18 mouse cellular contexts compared by ENCODE assay signal in genomic region chr2:70553826-70554225, GRCm38 (mm10). TPM values are rescaled to one million over a fixed set of nuclear protein-coding genes. Genes with fewer than 3 reads are reported as not detected.
DNase-seq lines count a peak whose midpoint lies in the region; ATAC-seq and TF ChIP-seq lines count a peak whose summit lies in the region.
"Had no signal": no experiment of that assay in that cellular context is flagged by ENCODE, and none has a peak within 500 bp of the region (broad histone marks: within the 10 kb centered on the region; RNA-seq: fewer than 3 reads in every experiment).

No protein-coding gene starts in this region.

- WGBS in liver, adult 2 months, result 76% methylated on average over 3 of the region's 3 CpGs
- 71% methylated on average over 3 of the region's 3 CpGs for WGBS in liver, embryonic 11.5 days

- no peak overlapping the region for H3K4me3 ChIP-seq in liver, adult 2 months (ENCODE audit: insufficient read depth, low read depth, low read length)
- no peak overlapping the region for H3K4me3 ChIP-seq in liver, embryonic 11.5 days (ENCODE audit: low read depth, low read length)
- H3K4me3 ChIP-seq: forebrain, embryonic 12.5 days; hindbrain, embryonic 10.5 days; limb, embryonic 15.5 days; lung, embryonic 15.5 days; midbrain, embryonic 13.5 days; neural tube, embryonic 13.5 days had no signal

- H3K4me2 ChIP-seq in liver, embryonic 11.5 days, result no peak overlapping the region
- H3K4me2 ChIP-seq: forebrain, embryonic 12.5 days; limb, embryonic 15.5 days; lung, embryonic 15.5 days; midbrain, embryonic 13.5 days; neural tube, embryonic 13.5 days had no signal

- DNase-seq in CD4-positive, CD25-positive, alpha-beta regulatory T cell, adult 2 months (ENCODE audit: low read depth, low spot score), result peak; percentile 25
- DNase-seq in liver, adult 2 months (ENCODE audit: extremely low read depth, low read depth, low spot score), result no peak
- DNase-seq in liver, embryonic 11.5 days (ENCODE audit: low spot score), result no peak
- peak; percentile 63 to 71 for DNase-seq in B cell, adult 2 months
- DNase-seq in R1 (ENCODE audit: low read depth, low spot score), result peak; percentile 54
- no peak for DNase-seq in adrenal gland, postnatal 10 days
- no peak for DNase-seq in right cerebral cortex, adult 18-20 months
- DNase-seq: cerebellum, adult 9-10 months; gastrocnemius, postnatal 14 days had no signal

- H3K27me3 ChIP-seq in liver, adult 2 months (ENCODE audit: control insufficient read depth, insufficient read depth, low read length), result no peaks in the 10 kb centered on the region
- peaks cover 5% of the 10 kb centered on the region for H3K27me3 ChIP-seq in liver, embryonic 11.5 days (replicated peaks; ENCODE audit: control insufficient read depth, insufficient read depth, low read length)

- no peak for TF ChIP-seq POLR2A in liver, adult 2 months (IDR thresholded peaks at IDR 0.05; ENCODE audit: extremely low read depth, insufficient read depth, low read length)

- no peaks in the 10 kb centered on the region for H3K36me3 ChIP-seq in liver, adult 2 months (ENCODE audit: control insufficient read depth, insufficient read depth, low read length)
- no peaks in the 10 kb centered on the region for H3K36me3 ChIP-seq in liver, embryonic 11.5 days (ENCODE audit: control insufficient read depth, insufficient read depth, low read length)
- H3K36me3 ChIP-seq: forebrain, embryonic 12.5 days; hindbrain, embryonic 10.5 days; limb, embryonic 15.5 days; lung, embryonic 15.5 days; midbrain, embryonic 13.5 days; neural tube, embryonic 13.5 days had no signal

- 0 out of 2 replicates have a peak, but pooled peaks have one; percentile 2 for TF ChIP-seq CTCF in liver, adult 2 months (IDR thresholded peaks at IDR 0.05; ENCODE audit: low read depth, low read length)

- no peak for ATAC-seq in CD4-positive, CD25-positive, alpha-beta regulatory T cell, adult 4 months
- ATAC-seq in liver, embryonic 11.5 days (replicated peaks; ENCODE audit: low FRiP score), result no peak
- ATAC-seq: midbrain, embryonic 13.5 days had no signal

- H3K27ac ChIP-seq in liver, adult 2 months (replicated peaks; ENCODE audit: insufficient read depth, low read depth, low read length), result no peak overlapping the region
- no peak overlapping the region for H3K27ac ChIP-seq in liver, embryonic 11.5 days (ENCODE audit: low read depth, low read length)
- H3K27ac ChIP-seq: forebrain, embryonic 12.5 days; hindbrain, embryonic 10.5 days; limb, embryonic 15.5 days; lung, embryonic 15.5 days; midbrain, embryonic 13.5 days; neural tube, embryonic 13.5 days had no signal

- no peaks in the 10 kb centered on the region for H3K9me3 ChIP-seq in liver, embryonic 11.5 days (ENCODE audit: control insufficient read depth, low read length)
- H3K9me3 ChIP-seq: forebrain, embryonic 12.5 days; hindbrain, embryonic 10.5 days; limb, embryonic 15.5 days; lung, embryonic 15.5 days; midbrain, embryonic 13.5 days; neural tube, embryonic 13.5 days had no signal

- no peaks in the 10 kb centered on the region for H3K79me2 ChIP-seq in liver, adult 2 months (ENCODE audit: control insufficient read depth, insufficient read depth, low read length)

- H3K4me1 ChIP-seq in liver, adult 2 months (ENCODE audit: control insufficient read depth, insufficient read depth, low read length), result no peaks in the 10 kb centered on the region
- no peaks in the 10 kb centered on the region for H3K4me1 ChIP-seq in liver, embryonic 11.5 days (replicated peaks; ENCODE audit: control insufficient read depth, insufficient read depth, low read length)
- H3K4me1 ChIP-seq: hindbrain, embryonic 10.5 days; limb, embryonic 15.5 days; lung, embryonic 15.5 days; neural tube, embryonic 13.5 days had no signal

- no peak overlapping the region for H3K9ac ChIP-seq in liver, adult 2 months (ENCODE audit: low read depth, low read length)
- H3K9ac ChIP-seq in liver, embryonic 11.5 days (ENCODE audit: low read depth, low read length), result no peak overlapping the region
- H3K9ac ChIP-seq: forebrain, embryonic 12.5 days; limb, embryonic 15.5 days; lung, embryonic 15.5 days; midbrain, embryonic 13.5 days; neural tube, embryonic 13.5 days had no signal

RNA-seq across cellular contexts. Expression of gene Gad1, which starts 1.0 kb away (rescaled TPM):
- under 1 TPM in 1 of 2 experiments, not detected in 1; 0.33 TPM for polyA plus RNA-seq in CD4-positive, CD25-positive, alpha-beta regulatory T cell, adult 4 months (2017; shearing (Covaris generic))
- total RNA-seq in liver, adult 2 months (2014; rRNA removed), result 0.20 TPM in 1 of 2 replicates, not detected in the other
- not detected in 2 replicates for polyA plus RNA-seq in liver, adult 2 months (2012; rRNA removed)
- polyA plus RNA-seq in liver, embryonic 11.5 days (2014; fragmentation: Nextera tagmentation; extraction: Ambion mirVana), result 0.19 and 0.43 TPM in 2 replicates
- total RNA-seq in adrenal gland, postnatal 10 days (2021), result 1 to 10 TPM in 1 of 2 experiments, under 1 TPM in 1; 0.78 to 1.7 TPM
- total RNA-seq: megakaryocyte, adult 5-6 weeks; MEL had no signal

RNA-seq across cellular contexts. Expression of gene Erich2, which starts 45.2 kb away (rescaled TPM):
- not detected for polyA plus RNA-seq in CD4-positive, CD25-positive, alpha-beta regulatory T cell, adult 4 months (2017; shearing (Covaris generic))
- not detected in 2 replicates for total RNA-seq in liver, adult 2 months (2014; rRNA removed)
- not detected in 2 replicates for polyA plus RNA-seq in liver, adult 2 months (2012; rRNA removed)
- polyA plus RNA-seq in liver, embryonic 11.5 days (2014; fragmentation: Nextera tagmentation; extraction: Ambion mirVana), result not detected in 2 replicates
- under 1 TPM; 0.15 to 0.18 TPM for total RNA-seq in adrenal gland, postnatal 10 days (2021)
- total RNA-seq: gastrocnemius, postnatal 14 days; megakaryocyte, adult 5-6 weeks; MEL had no signal

Comparison
In these comparisons a context has a peak if more than half of its experiments do, and no peak if none do; other contexts are left out.
1. DNase-seq: peak in CD4-positive, CD25-positive, alpha-beta regulatory T cell, adult 2 months (single experiment), B cell, adult 2 months (2 of 2) and R1 (single experiment); none in liver, adult 2 months (single experiment), liver, embryonic 11.5 days (single experiment), adrenal gland, postnatal 10 days (single experiment) and right cerebral cortex, adult 18-20 months (single experiment).